31 mouse cellular contexts compared by ENCODE assay signal in genomic region chr2:122309647-122310046, GRCm38 (mm10). TPM values are rescaled to one million over a fixed set of nuclear protein-coding genes. Genes with fewer than 3 reads are reported as not detected.
DNase-seq lines count a peak whose midpoint lies in the region; ATAC-seq and TF ChIP-seq lines count a peak whose summit lies in the region.
"Had no signal": no experiment of that assay in that cellular context is flagged by ENCODE, and none has a peak within 500 bp of the region (broad histone marks: within the 10 kb centered on the region; RNA-seq: fewer than 3 reads in every experiment).

No protein-coding gene starts in this region.

- H3K27ac ChIP-seq in forebrain, postnatal 0 days (ENCODE audit: low read depth, low read length): no peak overlapping the region
- no peak overlapping the region for H3K27ac ChIP-seq in forebrain, embryonic 12.5 days
- no peak overlapping the region for H3K27ac ChIP-seq in kidney, postnatal 0 days
- H3K27ac ChIP-seq in lung, postnatal 0 days (ENCODE audit: low read length): no peak overlapping the region
- H3K27ac ChIP-seq: embryonic facial prominence, embryonic 13.5 days; forebrain, embryonic 13.5 days; gastrocnemius, adult 2 months; heart, embryonic 15.5 days; neural tube, embryonic 12.5 days had no signal

- TF ChIP-seq CTCF in forebrain, postnatal 0 days (IDR thresholded peaks at IDR 0.05; ENCODE audit: low read depth): peak; percentile 40; the same call in 1 of the 2 replicates
- TF ChIP-seq CTCF in kidney, postnatal 0 days (IDR thresholded peaks at IDR 0.05; ENCODE audit: low read depth): peak; percentile 46; the same call in 1 of the 2 replicates
- TF ChIP-seq CTCF in lung, postnatal 0 days (IDR thresholded peaks at IDR 0.05): no peak

- ATAC-seq in forebrain, postnatal 0 days: no peak
- no peak for ATAC-seq in forebrain, embryonic 12.5 days (ENCODE audit: low FRiP score)
- no peak for ATAC-seq in kidney, postnatal 0 days (replicated peaks; ENCODE audit: low FRiP score, low read depth)
- ATAC-seq in lung, postnatal 0 days: no peak
- ATAC-seq: forebrain, embryonic 13.5 days; inflammation-experienced regulatory T-cells, adult 6 months had no signal

- no peaks in the 10 kb centered on the region for H3K9me3 ChIP-seq in forebrain, postnatal 0 days (ENCODE audit: low read length)
- no peaks in the 10 kb centered on the region for H3K9me3 ChIP-seq in forebrain, embryonic 12.5 days
- no peaks in the 10 kb centered on the region for H3K9me3 ChIP-seq in kidney, postnatal 0 days (replicated peaks; ENCODE audit: low read length)
- no peaks in the 10 kb centered on the region for H3K9me3 ChIP-seq in lung, postnatal 0 days (ENCODE audit: low read length)
- H3K9me3 ChIP-seq: embryonic facial prominence, embryonic 13.5 days; forebrain, embryonic 13.5 days; heart, embryonic 15.5 days; neural tube, embryonic 12.5 days had no signal

- H3K4me2 ChIP-seq in forebrain, postnatal 0 days (ENCODE audit: low read depth): no peak overlapping the region
- no peak overlapping the region for H3K4me2 ChIP-seq in forebrain, embryonic 12.5 days
- no peak overlapping the region for H3K4me2 ChIP-seq in kidney, postnatal 0 days (ENCODE audit: low read length)
- H3K4me2 ChIP-seq in lung, postnatal 0 days (replicated peaks; ENCODE audit: low read depth, low read length): no peak overlapping the region
- H3K4me2 ChIP-seq: embryonic facial prominence, embryonic 13.5 days; forebrain, embryonic 13.5 days; heart, embryonic 15.5 days; midbrain, embryonic 11.5 days; neural tube, embryonic 12.5 days had no signal

- 39% methylated on average over 3 of the region's 3 CpGs for WGBS in forebrain, postnatal 0 days
- WGBS in forebrain, embryonic 12.5 days: 54% methylated on average over 3 of the region's 3 CpGs
- WGBS in kidney, postnatal 0 days: 34% methylated on average over 3 of the region's 3 CpGs
- WGBS in lung, postnatal 0 days: 35% methylated on average over 3 of the region's 3 CpGs

- H3K9ac ChIP-seq in forebrain, postnatal 0 days: no peak overlapping the region
- H3K9ac ChIP-seq in forebrain, embryonic 12.5 days: no peak overlapping the region
- no peak overlapping the region for H3K9ac ChIP-seq in kidney, postnatal 0 days (ENCODE audit: low read depth, low read length)
- H3K9ac ChIP-seq in lung, postnatal 0 days (replicated peaks; ENCODE audit: low read depth): no peak overlapping the region
- H3K9ac ChIP-seq: embryonic facial prominence, embryonic 13.5 days; forebrain, embryonic 13.5 days; heart, embryonic 15.5 days; neural tube, embryonic 12.5 days had no signal

- H3K27me3 ChIP-seq in forebrain, postnatal 0 days (ENCODE audit: insufficient read depth, low read length): peaks cover 29% of the 10 kb centered on the region
- peaks cover 75% of the 10 kb centered on the region for H3K27me3 ChIP-seq in forebrain, embryonic 12.5 days
- H3K27me3 ChIP-seq in kidney, postnatal 0 days (ENCODE audit: insufficient read depth, low read length): peaks cover 20% of the 10 kb centered on the region
- peaks cover 15% of the 10 kb centered on the region for H3K27me3 ChIP-seq in lung, postnatal 0 days (replicated peaks; ENCODE audit: insufficient read depth, low read length)

- 0 out of 2 replicates have a peak, but pooled peaks cover 4% of the 10 kb centered on the region for H3K4me1 ChIP-seq in forebrain, postnatal 0 days (ENCODE audit: insufficient read depth)
- peaks cover 11% of the 10 kb centered on the region for H3K4me1 ChIP-seq in forebrain, embryonic 12.5 days
- no peaks in the 10 kb centered on the region; the same call in 1 of the 2 replicates for H3K4me1 ChIP-seq in kidney, postnatal 0 days (replicated peaks; ENCODE audit: insufficient read depth, low read length)
- H3K4me1 ChIP-seq in lung, postnatal 0 days (ENCODE audit: insufficient read depth, low read depth, low read length): peaks cover 8% of the 10 kb centered on the region; the same call in 1 of the 2 replicates

- no peaks in the 10 kb centered on the region for H3K36me3 ChIP-seq in forebrain, postnatal 0 days (ENCODE audit: insufficient read depth)
- H3K36me3 ChIP-seq in forebrain, embryonic 12.5 days (replicated peaks): no peaks in the 10 kb centered on the region
- no peaks in the 10 kb centered on the region for H3K36me3 ChIP-seq in kidney, postnatal 0 days (ENCODE audit: insufficient read depth, low read length)
- H3K36me3 ChIP-seq in lung, postnatal 0 days (ENCODE audit: insufficient read depth, low read length): no peaks in the 10 kb centered on the region
- H3K36me3 ChIP-seq: embryonic facial prominence, embryonic 13.5 days; heart, embryonic 15.5 days; neural tube, embryonic 12.5 days had no signal

- no peak overlapping the region for H3K4me3 ChIP-seq in forebrain, postnatal 0 days (ENCODE audit: low read depth, low read length)
- no peak overlapping the region for H3K4me3 ChIP-seq in forebrain, embryonic 12.5 days (replicated peaks)
- H3K4me3 ChIP-seq in kidney, postnatal 0 days (replicated peaks; ENCODE audit: low read depth, low read length): no peak overlapping the region
- H3K4me3 ChIP-seq in lung, postnatal 0 days (ENCODE audit: low read depth, low read length): no peak overlapping the region
- H3K4me3 ChIP-seq: embryonic facial prominence, embryonic 13.5 days; erythroblast, embryonic 14.5 days; forebrain, embryonic 13.5 days; gastrocnemius, adult 2 months; heart, embryonic 15.5 days; neural tube, embryonic 12.5 days had no signal

- DNase-seq in forebrain, postnatal 0 days: peak; percentile 36
- DNase-seq in kidney, postnatal 0 days (ENCODE audit: low spot score): no peak
- DNase-seq in kidney, postnatal 4 days: no peak
- DNase-seq in 416B (ENCODE audit: low read depth) (peak; percentile 38), adipocyte (ENCODE audit: low spot score) (peak; percentile 34)
- DNase-seq in lung, postnatal 0 days (ENCODE audit: low spot score): no peak
- DNase-seq in layer of hippocampus, adult 9-10 months (ENCODE audit: low spot score): no peak
- DNase-seq: adrenal gland, adult 2 months; cerebellum, adult 8-10 months; cerebellum, postnatal 36 days; embryo, embryonic 11 days; gastrocnemius, adult 2 months; heart, postnatal 4 days; kidney, adult 8-10 months; kidney, postnatal 36 days; right cerebral cortex, postnatal 14 days had no signal

- TF ChIP-seq EP300 in lung, postnatal 0 days (IDR thresholded peaks at IDR 0.05): no peak

RNA-seq across cellular contexts. Expression of gene Duoxa1, which starts 3.9 kb away (rescaled TPM):
- total RNA-seq in forebrain, postnatal 0 days (2014; rRNA removed): 0.10 and 0.23 TPM in 2 replicates
- 0.25 and 0.46 TPM in 2 replicates for polyA plus RNA-seq in forebrain, postnatal 0 days (2015; fragmentation: Nextera tagmentation; extraction: Ambion mirVana)
- polyA plus RNA-seq in forebrain, embryonic 12.5 days (2016; fragmentation: Nextera tagmentation; extraction: Ambion mirVana): 0.17 TPM in 1 of 2 replicates, not detected in the other
- 0.15 TPM in 1 of 2 replicates, not detected in the other for polyA plus RNA-seq in kidney, postnatal 0 days (2015; fragmentation: Nextera tagmentation; extraction: Ambion mirVana)
- polyA plus RNA-seq in lung, postnatal 0 days (2015; fragmentation: Nextera tagmentation; extraction: Ambion mirVana): 0.21 TPM in 1 of 2 replicates, not detected in the other
- total RNA-seq: heart, postnatal 4 days; layer of hippocampus, postnatal 10 days; liver, adult 2 months had no signal
- polyA plus RNA-seq: erythroblast, embryonic 14.5 days; forebrain, embryonic 13.5 days; frontal cortex, adult 2 months; heart, embryonic 15.5 days; inflammation-experienced regulatory T-cells, adult 6 months; liver, adult 2 months; liver, embryonic 16.5 days; midbrain, embryonic 11.5 days; neural tube, embryonic 12.5 days had no signal

RNA-seq across cellular contexts. Expression of gene Duox1, which starts 5.8 kb away (rescaled TPM):
- not detected in 2 replicates for total RNA-seq in forebrain, postnatal 0 days (2014; rRNA removed)
- 0.06 and 0.08 TPM in 2 replicates for polyA plus RNA-seq in forebrain, postnatal 0 days (2015; fragmentation: Nextera tagmentation; extraction: Ambion mirVana)
- 0.04 and 0.08 TPM in 2 replicates for polyA plus RNA-seq in forebrain, embryonic 12.5 days (2016; fragmentation: Nextera tagmentation; extraction: Ambion mirVana)
- polyA plus RNA-seq in kidney, postnatal 0 days (2015; fragmentation: Nextera tagmentation; extraction: Ambion mirVana): not detected in 2 replicates
- 0.06 and 0.15 TPM in 2 replicates for polyA plus RNA-seq in lung, postnatal 0 days (2015; fragmentation: Nextera tagmentation; extraction: Ambion mirVana)
- total RNA-seq: adrenal gland, adult 2 months; heart, postnatal 4 days; liver, adult 2 months had no signal
- polyA plus RNA-seq: erythroblast, embryonic 14.5 days; forebrain, embryonic 13.5 days; inflammation-experienced regulatory T-cells, adult 6 months; liver, adult 2 months; liver, embryonic 16.5 days; midbrain, embryonic 11.5 days had no signal

RNA-seq across cellular contexts. Expression of gene Duoxa2, which starts 10.9 kb away (rescaled TPM):
- 0.69 TPM in 1 of 2 replicates, not detected in the other for total RNA-seq in forebrain, postnatal 0 days (2014; rRNA removed)
- 0.31 and 0.46 TPM in 2 replicates for polyA plus RNA-seq in forebrain, postnatal 0 days (2015; fragmentation: Nextera tagmentation; extraction: Ambion mirVana)
- polyA plus RNA-seq in forebrain, embryonic 12.5 days (2016; fragmentation: Nextera tagmentation; extraction: Ambion mirVana): not detected in 2 replicates
- not detected in 2 replicates for polyA plus RNA-seq in kidney, postnatal 0 days (2015; fragmentation: Nextera tagmentation; extraction: Ambion mirVana)
- polyA plus RNA-seq in lung, postnatal 0 days (2015; fragmentation: Nextera tagmentation; extraction: Ambion mirVana): 0.07 TPM in 1 of 2 replicates, not detected in the other
- total RNA-seq: adrenal gland, adult 2 months; gastrocnemius, adult 2 months; gastrocnemius, postnatal 4 days had no signal
- polyA plus RNA-seq: adrenal gland, adult 2 months; embryonic facial prominence, embryonic 13.5 days; erythroblast, embryonic 14.5 days; forebrain, embryonic 13.5 days; frontal cortex, adult 2 months; heart, embryonic 15.5 days; inflammation-experienced regulatory T-cells, adult 6 months; limb, embryonic 11.5 days; liver, adult 2 months; liver, embryonic 16.5 days; lung, embryonic 16.5 days; midbrain, embryonic 11.5 days; neural tube, embryonic 12.5 days had no signal

RNA-seq across cellular contexts. Expression of gene Duox2, which starts 11.4 kb away (rescaled TPM):
- 0.08 and 0.14 TPM in 2 replicates for total RNA-seq in forebrain, postnatal 0 days (2014; rRNA removed)
- polyA plus RNA-seq in forebrain, postnatal 0 days (2015; fragmentation: Nextera tagmentation; extraction: Ambion mirVana): 0.05 TPM in 1 of 2 replicates, not detected in the other
- not detected in 2 replicates for polyA plus RNA-seq in forebrain, embryonic 12.5 days (2016; fragmentation: Nextera tagmentation; extraction: Ambion mirVana)
- polyA plus RNA-seq in kidney, postnatal 0 days (2015; fragmentation: Nextera tagmentation; extraction: Ambion mirVana): 0.04 TPM in 2 replicates
- 0.02 and 0.04 TPM in 2 replicates for polyA plus RNA-seq in lung, postnatal 0 days (2015; fragmentation: Nextera tagmentation; extraction: Ambion mirVana)
- total RNA-seq: liver, adult 2 months had no signal
- polyA plus RNA-seq: erythroblast, embryonic 14.5 days; forebrain, embryonic 13.5 days; inflammation-experienced regulatory T-cells, adult 6 months; limb, embryonic 11.5 days; liver, embryonic 16.5 days; lung, embryonic 16.5 days had no signal

RNA-seq across cellular contexts. Expression of gene Shf, which starts 59.3 kb away (rescaled TPM):
- total RNA-seq in forebrain, postnatal 0 days (2014; rRNA removed): 69.3 and 70.7 TPM in 2 replicates
- polyA plus RNA-seq in forebrain, postnatal 0 days (2015; fragmentation: Nextera tagmentation; extraction: Ambion mirVana): 6.7 and 7.7 TPM in 2 replicates
- polyA plus RNA-seq in forebrain, embryonic 12.5 days (2016; fragmentation: Nextera tagmentation; extraction: Ambion mirVana): 5.1 and 6.8 TPM in 2 replicates
- 1.3 and 2.3 TPM in 2 replicates for polyA plus RNA-seq in kidney, postnatal 0 days (2015; fragmentation: Nextera tagmentation; extraction: Ambion mirVana)
- 1.8 and 2.5 TPM in 2 replicates for polyA plus RNA-seq in lung, postnatal 0 days (2015; fragmentation: Nextera tagmentation; extraction: Ambion mirVana)

Comparison
In these comparisons a context has a peak if more than half of its experiments do, and no peak if none do; other contexts are left out.
1. DNase-seq: peak in forebrain, postnatal 0 days (single experiment), 416B (single experiment) and adipocyte (single experiment); none in kidney, postnatal 0 days (single experiment), kidney, postnatal 4 days (0 of 2), lung, postnatal 0 days (single experiment) and layer of hippocampus, adult 9-10 months (single experiment).